ENCODE assay signal across 14 mouse cellular contexts in genomic region chr9:73094580-73094979, GRCm38 (mm10). TPM values are rescaled to one million over a fixed set of nuclear protein-coding genes. Genes with fewer than 3 reads are reported as not detected.
DNase-seq lines count a peak whose midpoint lies in the region; ATAC-seq lines count a peak whose summit lies in the region.
"Had no signal": no experiment of that assay in that cellular context is flagged by ENCODE, and none has a peak within 500 bp of the region (broad histone marks: within the 10 kb centered on the region; RNA-seq: fewer than 3 reads in every experiment).

No protein-coding gene starts in this region.

- no peaks in the 10 kb centered on the region for H3K36me3 ChIP-seq in hindbrain, embryonic 15.5 days

- H3K4me2 ChIP-seq in hindbrain, embryonic 15.5 days, result peak overlapping the region; percentile 36

- H3K9ac ChIP-seq in hindbrain, embryonic 15.5 days, result no peak overlapping the region
- H3K9ac ChIP-seq: liver, embryonic 14.5 days had no signal

- no peak overlapping the region for H3K4me3 ChIP-seq in hindbrain, embryonic 15.5 days

- peaks cover 7% of the 10 kb centered on the region; the same call in 1 of the 2 replicates for H3K27me3 ChIP-seq in hindbrain, embryonic 15.5 days

- H3K27ac ChIP-seq in hindbrain, embryonic 15.5 days (replicated peaks), result no peak overlapping the region
- H3K27ac ChIP-seq: liver, embryonic 14.5 days had no signal

- H3K9me3 ChIP-seq in hindbrain, embryonic 15.5 days, result no peaks in the 10 kb centered on the region

- peaks cover 7% of the 10 kb centered on the region; the same call in 1 of the 2 replicates for H3K4me1 ChIP-seq in hindbrain, embryonic 15.5 days (replicated peaks)

- WGBS in hindbrain, embryonic 15.5 days, result 32% methylated on average over 17 of the region's 17 CpGs

- peak; percentile 33 to 55 for DNase-seq in left cerebral cortex, postnatal 14 days (ENCODE audit: low spot score in 2 of 2)
- DNase-seq in left cerebral cortex, adult 11 months (ENCODE audit: low spot score), result no peak
- peak; percentile 54 for DNase-seq in embryo, embryonic 10.5 days (ENCODE audit: low spot score)
- DNase-seq in retina, embryonic 14.5 days (ENCODE audit: low spot score), result peak; percentile 34
- no peak for DNase-seq in heart, postnatal 14 days
- no peak for DNase-seq in adrenal gland, postnatal 36 days
- DNase-seq in urinary bladder, postnatal 10 days (ENCODE audit: low spot score), result no peak
- DNase-seq: cerebellum, adult 11 months; kidney, adult 9 months; right cerebral cortex, adult 18-20 months had no signal

- peak; percentile 82 for ATAC-seq in hindbrain, embryonic 15.5 days (ENCODE audit: low FRiP score, low read depth)

- intact Hi-C loops in left cerebral cortex, postnatal 14 days (cut with DNase I), result loop anchor here (5.0 to 10.0 kb wide), 2 partner anchors 127 to 330 kb away; no protein-coding TSS in a partner anchor
- intact Hi-C loops in heart, postnatal 14 days (cut with DNase I), result loop anchor here (5.0 kb wide), 1 partner anchor 202 kb away; no protein-coding TSS in a partner anchor

RNA-seq across cellular contexts. Expression of gene Khdc3, which starts 7.1 kb away (rescaled TPM):
- total RNA-seq in left cerebral cortex, postnatal 14 days (2021), result 1 to 10 TPM; 1.2 to 1.4 TPM
- polyA plus RNA-seq in hindbrain, embryonic 15.5 days (2015; fragmentation: Nextera tagmentation; extraction: Ambion mirVana), result 0.12 and 0.17 TPM in 2 replicates
- total RNA-seq in heart, postnatal 14 days (2021), result under 1 TPM; 0.17 to 0.22 TPM
- under 1 TPM; 0.30 to 0.43 TPM for total RNA-seq in adrenal gland, postnatal 36 days (2021)
- total RNA-seq: gastrocnemius, adult 8-10 months; MEL had no signal

RNA-seq across cellular contexts. Expression of gene Gm20509, which starts 7.7 kb away (rescaled TPM):
- total RNA-seq in left cerebral cortex, postnatal 14 days (2021), result not detected
- not detected in 2 replicates for polyA plus RNA-seq in hindbrain, embryonic 15.5 days (2015; fragmentation: Nextera tagmentation; extraction: Ambion mirVana)
- total RNA-seq in heart, postnatal 14 days (2021), result not detected
- total RNA-seq in adrenal gland, postnatal 36 days (2021), result under 1 TPM in 1 of 2 experiments, not detected in 1; 0.40 TPM
- total RNA-seq: gastrocnemius, adult 8-10 months; MEL had no signal
- polyA plus RNA-seq: liver, embryonic 14.5 days had no signal

RNA-seq across cellular contexts. Expression of gene Rsl24d1, which starts 18.6 kb away (rescaled TPM):
- total RNA-seq in left cerebral cortex, postnatal 14 days (2021), result 10 to 100 TPM; 51.8 to 56.9 TPM
- polyA plus RNA-seq in hindbrain, embryonic 15.5 days (2015; fragmentation: Nextera tagmentation; extraction: Ambion mirVana), result 96.6 and 97.1 TPM in 2 replicates
- total RNA-seq in heart, postnatal 14 days (2021), result 10 to 100 TPM; 48.5 to 56.0 TPM
- total RNA-seq in adrenal gland, postnatal 36 days (2021), result 10 to 100 TPM; 63.9 to 73.6 TPM

RNA-seq across cellular contexts. Expression of gene Rab27a, which starts 49.9 kb away (rescaled TPM):
- 1 to 10 TPM; 5.9 to 8.2 TPM for total RNA-seq in left cerebral cortex, postnatal 14 days (2021)
- 3.1 and 3.2 TPM in 2 replicates for polyA plus RNA-seq in hindbrain, embryonic 15.5 days (2015; fragmentation: Nextera tagmentation; extraction: Ambion mirVana)
- total RNA-seq in heart, postnatal 14 days (2021), result 1 to 10 TPM; 5.6 to 6.7 TPM
- 10 to 100 TPM; 23.2 to 35.5 TPM for total RNA-seq in adrenal gland, postnatal 36 days (2021)

RNA-seq across cellular contexts. Expression of gene Pigb, which starts 54.4 kb away (rescaled TPM):
- total RNA-seq in left cerebral cortex, postnatal 14 days (2021), result 10 to 100 TPM; 15.2 to 15.4 TPM
- 14.1 and 17.6 TPM in 2 replicates for polyA plus RNA-seq in hindbrain, embryonic 15.5 days (2015; fragmentation: Nextera tagmentation; extraction: Ambion mirVana)
- total RNA-seq in heart, postnatal 14 days (2021), result 1 to 10 TPM; 2.6 to 2.8 TPM
- 10 to 100 TPM; 12.2 to 15.5 TPM for total RNA-seq in adrenal gland, postnatal 36 days (2021)

Comparison
In these comparisons a context has a peak if more than half of its experiments do, and no peak if none do; other contexts are left out.
1. DNase-seq: peak in left cerebral cortex, postnatal 14 days (2 of 2), embryo, embryonic 10.5 days (single experiment) and retina, embryonic 14.5 days (single experiment); none in left cerebral cortex, adult 11 months (single experiment), heart, postnatal 14 days (0 of 2), adrenal gland, postnatal 36 days (0 of 2) and urinary bladder, postnatal 10 days (single experiment).